Mouse (Mus musculus) intestine, postnatal 0 days (tissue): ENCODE measurements at regions not wholly inside any gene's neighbourhood (a gene's known extent, or its start where the extent isn't known, plus 50 kb on each side); places are given as distances from the start of the nearest gene placed in this dataset.

Source experiments
- ATAC-seq: fragments of 200-750 bp; cut with Nextera tagmentation; 2 replicates; pipeline ENCODE4 v1.8.0; 2017; ENCODE audit warnings: mild to moderate bottlenecking, moderate TSS enrichment, moderate library complexity
- H3K27ac ChIP-seq: fragments of 300-500 bp; sonication (generic); 2 replicates; pipeline ENCODE4 v1.5.1; 2014; ENCODE audit warnings: mild to moderate bottlenecking, low read depth, low read length, moderate library complexity
- H3K27me3 ChIP-seq: fragments of 300-500 bp; sonication (generic); replicated peaks from 2 replicates; pipeline ENCODE4 v1.6.1; 2014; ENCODE audit warnings: low read length, mixed read lengths; ENCODE audit not compliant: control insufficient read depth, insufficient read depth
- H3K36me3 ChIP-seq: fragments of 300-500 bp; sonication (generic); 2 replicates; pipeline ENCODE4 v1.6.1; 2014; ENCODE audit warnings: mild to moderate bottlenecking, moderate library complexity; ENCODE audit not compliant: control insufficient read depth, insufficient read depth
- H3K4me1 ChIP-seq: fragments of 300-500 bp; sonication (generic); replicated peaks from 2 replicates; pipeline ENCODE4 v1.6.1; 2014; ENCODE audit warnings: antibody characterized with exemption, low read length, mixed read lengths; ENCODE audit not compliant: control insufficient read depth, insufficient read depth
- H3K4me2 ChIP-seq: fragments of 300-500 bp; sonication (generic); replicated peaks from 2 replicates; pipeline ENCODE4 v1.6.1; 2014; ENCODE audit warnings: low read depth, mild to moderate bottlenecking, moderate library complexity
- H3K4me3 ChIP-seq: fragments of 300-500 bp; sonication (generic); 2 replicates; pipeline ENCODE4 v1.5.1; 2014; ENCODE audit warnings: low read depth, low read length
- H3K9ac ChIP-seq: fragments of 300-500 bp; sonication (generic); 2 replicates; pipeline ENCODE4 v1.6.1; 2014; ENCODE audit warnings: mild to moderate bottlenecking, low read depth, low read length
- H3K9me3 ChIP-seq: fragments of 300-500 bp; sonication (generic); 2 replicates; pipeline ENCODE4 v1.6.1; 2016; ENCODE audit warnings: mixed run types; ENCODE audit not compliant: control insufficient read depth
- CTCF ChIP-seq: sonication (generic); IDR thresholded peaks from 2 replicates; pipeline ENCODE4 v1.5.1; 2016; ENCODE audit warnings: low read depth, mild to moderate bottlenecking, control low read depth, antibody characterized with exemption, moderate library complexity
- WGBS: fragments of 180-500 bp; shearing (Covaris S2); extraction: QIAGEN DNeasy Blood & Tissue Kit; methylation state at CpG from one replicate; pipeline ENCODE4 v1.1.7; 2014; 5-methylcytosine and 5-hydroxymethylcytosine counted together

GRCm38 (mm10) chr8:53881551-53881950 is 195.9 kb upstream of the Vegfc start:
- Histone ChIP-seq H3K4me2 (no peak overlapping the region), H3K4me3 (no peak overlapping the region), H3K36me3 (no peaks in the 10 kb centered on the region), H3K9me3 (no peaks in the 10 kb centered on the region), H3K27me3 (no peaks in the 10 kb centered on the region), H3K4me1 (no peaks in the 10 kb centered on the region), H3K27ac (no peak overlapping the region), H3K9ac (no peak overlapping the region)
- no peak for ATAC-seq
- TF ChIP-seq CTCF = no peak
- 77% methylated on average over 1 of the region's 1 CpGs for WGBS

DNA sequence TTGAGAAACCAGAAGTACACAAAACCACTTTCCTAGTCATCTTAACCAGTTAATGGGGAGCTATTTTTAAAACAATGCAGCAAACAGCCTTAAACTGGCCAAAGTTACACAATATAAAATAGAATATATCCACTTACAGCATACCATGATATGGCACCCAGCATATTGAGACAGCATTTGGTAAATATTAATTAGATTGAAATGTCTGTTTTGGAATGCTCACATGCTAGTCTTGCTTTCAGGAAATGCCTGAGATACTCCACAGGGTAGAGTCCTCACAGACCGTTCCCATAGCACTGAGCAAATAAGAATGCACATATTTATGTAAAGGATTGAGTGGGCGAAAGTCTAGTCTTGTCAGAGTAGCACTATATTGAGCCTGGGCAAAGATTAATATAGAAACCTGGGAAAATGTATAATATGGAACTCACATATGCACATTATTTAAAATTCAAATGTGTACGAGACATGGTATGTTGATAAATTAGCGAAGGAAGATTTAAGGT is 185.1 kb upstream of the Vegfc start:
- 71% methylated on average over 4 of the region's 4 CpGs for WGBS
- no peak overlapping the region for H3K4me2 ChIP-seq
- no peaks in the 10 kb centered on the region for H3K36me3 ChIP-seq
- H3K9ac ChIP-seq = no peak overlapping the region
- H3K27me3 ChIP-seq = no peaks in the 10 kb centered on the region
- no peak overlapping the region for H3K4me3 ChIP-seq
- TF ChIP-seq CTCF = no peak
- no peaks in the 10 kb centered on the region for H3K4me1 ChIP-seq
- ATAC-seq = no peak
- H3K9me3 ChIP-seq = no peaks in the 10 kb centered on the region
- no peak overlapping the region for H3K27ac ChIP-seq

DNA sequence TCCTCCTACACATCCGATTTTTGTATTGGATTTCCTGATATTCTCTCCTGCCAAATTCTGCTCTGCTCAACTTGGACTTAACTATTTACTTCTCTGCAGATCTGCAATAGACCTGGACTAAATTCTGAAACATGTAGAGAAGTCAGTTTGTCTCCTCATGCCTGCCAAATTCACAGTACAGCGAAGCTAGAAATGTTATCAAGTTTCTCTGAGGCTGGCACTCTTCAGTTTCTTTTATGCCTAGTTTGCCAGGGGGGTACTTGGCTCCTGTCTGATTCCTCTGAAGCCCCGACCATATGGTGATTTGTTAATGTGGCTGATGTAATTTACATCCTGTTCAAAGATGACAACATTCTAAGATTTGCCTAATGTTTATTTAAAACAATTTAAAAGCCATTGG is 184.6 kb upstream of the Vegfc start:
- no peak for TF ChIP-seq CTCF
- Histone ChIP-seq H3K27ac (no peak overlapping the region), H3K9ac (no peak overlapping the region)

DNA sequence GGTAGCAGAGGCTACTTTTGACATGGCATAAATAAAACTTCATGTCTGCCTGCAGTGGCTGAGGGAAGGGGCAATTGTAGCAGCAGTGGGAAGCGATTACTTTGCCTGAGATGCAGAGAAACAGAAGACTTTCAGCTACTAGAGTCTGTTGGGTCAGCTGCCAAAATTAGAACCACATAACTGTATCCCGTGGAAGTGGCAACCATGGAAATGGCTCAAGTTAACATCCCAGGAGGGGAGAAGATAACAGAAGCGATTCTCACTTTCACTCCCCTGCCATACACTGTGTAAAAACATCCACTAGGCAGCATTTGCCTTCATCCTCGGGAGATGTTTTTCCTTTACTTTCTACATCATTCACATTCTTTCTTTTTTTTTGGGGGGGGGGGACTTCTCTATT is 155.1 kb upstream of the Vegfc start:
- H3K27ac ChIP-seq = no peak overlapping the region
- H3K9me3 ChIP-seq = no peaks in the 10 kb centered on the region
- no peaks in the 10 kb centered on the region for H3K36me3 ChIP-seq
- H3K4me3 ChIP-seq = no peak overlapping the region
- H3K4me1 ChIP-seq = no peaks in the 10 kb centered on the region
- TF ChIP-seq CTCF = no peak
- no peaks in the 10 kb centered on the region for H3K27me3 ChIP-seq
- H3K9ac ChIP-seq = no peak overlapping the region
- ATAC-seq = no peak
- 79% methylated on average over 4 of the region's 4 CpGs for WGBS
- H3K4me2 ChIP-seq = no peak overlapping the region

More for the DNA sequence above, 184.6 kb upstream of the Vegfc start:
- Histone ChIP-seq H3K9me3 (no peaks in the 10 kb centered on the region), H3K27me3 (no peaks in the 10 kb centered on the region), H3K4me3 (no peak overlapping the region), H3K4me2 (no peak overlapping the region), H3K4me1 (no peaks in the 10 kb centered on the region), H3K36me3 (no peaks in the 10 kb centered on the region)
- WGBS = 61% methylated on average over 3 of the region's 3 CpGs
- ATAC-seq = no peak

GRCm38 (mm10) chr8:53930685-53931084 is 146.7 kb upstream of the Vegfc start:
- 36% methylated on average over 5 of the region's 5 CpGs for WGBS
- Histone ChIP-seq H3K36me3 (no peaks in the 10 kb centered on the region), H3K9me3 (no peaks in the 10 kb centered on the region), H3K27me3 (no peaks in the 10 kb centered on the region), H3K27ac (no peak overlapping the region), H3K9ac (no peak overlapping the region), H3K4me2 (no peak overlapping the region), H3K4me1 (no peaks in the 10 kb centered on the region), H3K4me3 (no peak overlapping the region)
- no peak for TF ChIP-seq CTCF
- ATAC-seq = no peak

GRCm38 (mm10) chr8:53938392-53938791 is 139.0 kb upstream of the Vegfc start:
- ATAC-seq = no peak
- H3K9me3 ChIP-seq = no peaks in the 10 kb centered on the region
- H3K27me3 ChIP-seq = no peaks in the 10 kb centered on the region
- H3K4me2 ChIP-seq = no peak overlapping the region
- no peak for TF ChIP-seq CTCF
- no peak overlapping the region for H3K9ac ChIP-seq
- H3K4me3 ChIP-seq = no peak overlapping the region
- H3K27ac ChIP-seq = no peak overlapping the region
- no peaks in the 10 kb centered on the region for H3K36me3 ChIP-seq
- H3K4me1 ChIP-seq = no peaks in the 10 kb centered on the region

- H3K9ac ChIP-seq = no peak overlapping the region
- no peak overlapping the region for H3K4me3 ChIP-seq
- H3K4me2 ChIP-seq = no peak overlapping the region
- 67% methylated on average over 1 of the region's 1 CpGs for WGBS
- no peaks in the 10 kb centered on the region for H3K9me3 ChIP-seq
- H3K4me1 ChIP-seq = no peaks in the 10 kb centered on the region
- no peak overlapping the region for H3K27ac ChIP-seq
- no peak for ATAC-seq
- no peaks in the 10 kb centered on the region for H3K27me3 ChIP-seq
- no peaks in the 10 kb centered on the region for H3K36me3 ChIP-seq
- TF ChIP-seq CTCF = no peak
Measured at GRCm38 (mm10) chr8:53939519-53939918, 137.9 kb upstream of the Vegfc start.
